Mouse (Mus musculus): ENCODE results near the gene Gm14525. TPM values are rescaled to one million over a fixed set of nuclear protein-coding genes. Genes with fewer than 3 reads are reported as not detected.
"Not testable (repeated sequence)": the region's sequence is repeated elsewhere in the genome, so short reads cannot be mapped to it uniquely, and the experiment has no call there.

Gm14525 gene
- not detected in 2 replicates for polyA plus RNA-seq (2015; fragmentation: Nextera tagmentation; extraction: Ambion mirVana)

DNA sequence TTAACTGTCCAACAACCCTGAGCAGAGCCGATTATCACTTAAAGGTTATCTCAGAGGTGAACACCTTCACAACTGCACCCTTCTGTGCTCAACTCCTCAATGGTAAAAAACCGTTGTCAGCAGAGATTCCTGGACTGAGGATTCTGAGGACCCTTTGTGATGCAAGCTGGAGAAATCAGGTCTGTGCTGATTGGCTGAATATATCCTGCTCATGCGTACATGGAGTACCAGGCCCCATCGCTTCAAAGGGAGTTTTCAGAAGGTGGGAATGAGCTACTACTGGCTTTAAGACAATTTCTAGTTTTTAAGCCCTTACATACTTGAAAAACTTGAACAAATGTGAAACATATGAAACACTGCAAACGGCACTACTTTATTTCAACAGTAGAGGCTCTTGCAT, at the start of gene Gm14525:
Gene Gm14525, minus strand, starts transcription at position 101 of the 400 bp plus-strand sequence.
- not testable (repeated sequence) for ATAC-seq (ENCODE audit: low FRiP score); H3K4me2 ChIP-seq
- 90% methylated on average over 3 of the region's 5 CpGs for WGBS

More for the DNA sequence above, at the start of gene Gm14525:
- H3K4me3 ChIP-seq; H3K36me3 ChIP-seq; H3K4me1 ChIP-seq (replicated peaks); H3K27ac ChIP-seq; H3K27me3 ChIP-seq; H3K9ac ChIP-seq; H3K9me3 ChIP-seq: not testable (repeated sequence)

Other genes starting within 250 kb of the Gm14525 start
- not detected in 2 replicates for gene Slx, start 157.1 kb downstream of the Gm14525 start, polyA plus RNA-seq (2015; fragmentation: Nextera tagmentation; extraction: Ambion mirVana)
- not detected in 2 replicates for gene Gm6121, start 233.1 kb upstream of the Gm14525 start, polyA plus RNA-seq (2015; fragmentation: Nextera tagmentation; extraction: Ambion mirVana)

Measured in hindbrain, embryonic 13.5 days (tissue).